Mouse (Mus musculus): ENCODE measurements around the gene Gm37240. TPM values are rescaled to one million over a fixed set of nuclear protein-coding genes. Genes with fewer than 3 reads are reported as not detected.

Gene Gm37240
- polyA plus RNA-seq, 1 experiment from 2014 or later: 3.0 TPM

GRCm38 (mm10) chr3:85124924-85125323 is 762.4 kb downstream of the Gm37240 start:
- no peak for DNase-seq (ENCODE audit: low spot score)

DNA sequence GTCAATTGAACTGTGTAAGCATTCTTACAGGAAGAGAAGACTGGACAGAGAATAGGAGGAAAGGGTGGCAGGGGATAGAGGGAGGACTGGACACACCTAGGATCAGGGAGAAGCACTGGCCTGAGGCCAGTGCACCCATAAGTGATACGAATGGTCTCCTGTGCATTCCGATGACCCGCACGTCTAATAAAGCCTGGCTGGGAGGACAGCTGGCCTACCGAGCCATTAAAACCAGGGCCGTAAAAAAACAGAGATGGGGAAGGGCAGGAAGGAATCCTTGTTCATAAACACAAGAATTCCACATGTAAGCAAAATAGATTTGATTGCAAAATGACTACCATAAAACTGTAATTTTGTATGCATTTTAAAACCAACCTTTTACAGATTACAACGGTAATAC is 762.9 kb downstream of the Gm37240 start:
- no peak for DNase-seq (ENCODE audit: low spot score)
- H3K27ac ChIP-seq: no peak overlapping the region
- 84% methylated on average over 7 of the region's 7 CpGs for WGBS
- H3K27me3 ChIP-seq (ENCODE audit: insufficient read depth, poor library complexity, severe bottlenecking): no peaks in the 10 kb centered on the region
- no peaks in the 10 kb centered on the region for H3K9me3 ChIP-seq
- H3K4me3 ChIP-seq: no peak overlapping the region
- H3K36me3 ChIP-seq: no peaks in the 10 kb centered on the region
- H3K4me1 ChIP-seq: no peaks in the 10 kb centered on the region; the same call in 1 of the 2 replicates

More at GRCm38 (mm10) chr3:85124924-85125323, 762.4 kb downstream of the Gm37240 start:
- WGBS: 78% methylated on average over 6 of the region's 6 CpGs
- no peak overlapping the region for H3K27ac ChIP-seq
- no peaks in the 10 kb centered on the region for H3K27me3 ChIP-seq (ENCODE audit: insufficient read depth, poor library complexity, severe bottlenecking)
- H3K36me3 ChIP-seq: no peaks in the 10 kb centered on the region
- H3K9me3 ChIP-seq: no peaks in the 10 kb centered on the region
- H3K4me1 ChIP-seq: no peaks in the 10 kb centered on the region; the same call in 1 of the 2 replicates
- H3K4me3 ChIP-seq: no peak overlapping the region

- Histone ChIP-seq H3K27me3 (ENCODE audit: insufficient read depth, poor library complexity, severe bottlenecking) (no peaks in the 10 kb centered on the region), H3K4me1 (peaks cover 4% of the 10 kb centered on the region; the same call in 1 of the 2 replicates), H3K9me3 (no peaks in the 10 kb centered on the region), H3K27ac (no peak overlapping the region), H3K36me3 (no peaks in the 10 kb centered on the region), H3K4me3 (no peak overlapping the region)
- 64% methylated on average over 5 of the region's 5 CpGs for WGBS
- DNase-seq (ENCODE audit: low spot score): no peak
These were observed 769.6 kb downstream of the Gm37240 start for GRCm38 (mm10) chr3:85117702-85118101.

GRCm38 (mm10) chr3:85117014-85117413 is 770.3 kb downstream of the Gm37240 start:
- Histone ChIP-seq H3K9me3 (no peaks in the 10 kb centered on the region), H3K4me3 (no peak overlapping the region), H3K4me1 (peaks cover 4% of the 10 kb centered on the region; the same call in 1 of the 2 replicates), H3K27ac (no peak overlapping the region), H3K36me3 (no peaks in the 10 kb centered on the region), H3K27me3 (ENCODE audit: insufficient read depth, poor library complexity, severe bottlenecking) (no peaks in the 10 kb centered on the region)
- DNase-seq (ENCODE audit: low spot score): no peak
- 80% methylated on average over 7 of the region's 7 CpGs for WGBS

- WGBS: 50% methylated on average over 7 of the region's 7 CpGs
- Histone ChIP-seq H3K36me3 (no peaks in the 10 kb centered on the region), H3K27ac (no peak overlapping the region), H3K27me3 (ENCODE audit: insufficient read depth, poor library complexity, severe bottlenecking) (no peaks in the 10 kb centered on the region), H3K9me3 (no peaks in the 10 kb centered on the region), H3K4me1 (peaks cover 6% of the 10 kb centered on the region; the same call in 1 of the 2 replicates), H3K4me3 (no peak overlapping the region)
- no peak for DNase-seq (ENCODE audit: low spot score)
These were observed 771.3 kb downstream of the Gm37240 start for GRCm38 (mm10) chr3:85115959-85116543.

GRCm38 (mm10) chr3:85113565-85113964 is 773.8 kb downstream of the Gm37240 start:
- peaks cover 16% of the 10 kb centered on the region; the same call in 1 of the 2 replicates for H3K4me1 ChIP-seq
- WGBS: 68% methylated on average over 1 of the region's 1 CpGs
- no peaks in the 10 kb centered on the region for H3K9me3 ChIP-seq
- no peaks in the 10 kb centered on the region for H3K27me3 ChIP-seq (ENCODE audit: insufficient read depth, poor library complexity, severe bottlenecking)
- H3K4me3 ChIP-seq: no peak overlapping the region
- H3K36me3 ChIP-seq: no peaks in the 10 kb centered on the region
- no peak overlapping the region for H3K27ac ChIP-seq
- no peak for DNase-seq (ENCODE audit: low spot score)

- Histone ChIP-seq H3K4me1 (peaks cover 16% of the 10 kb centered on the region; the same call in 1 of the 2 replicates), H3K36me3 (no peaks in the 10 kb centered on the region), H3K9me3 (no peaks in the 10 kb centered on the region), H3K27ac (no peak overlapping the region), H3K27me3 (ENCODE audit: insufficient read depth, poor library complexity, severe bottlenecking) (no peaks in the 10 kb centered on the region), H3K4me3 (no peak overlapping the region)
- WGBS: 55% methylated on average over 4 of the region's 4 CpGs
- no peak for DNase-seq (ENCODE audit: low spot score)
These were observed 776.6 kb downstream of the Gm37240 start for GRCm38 (mm10) chr3:85110762-85111161.

DNA sequence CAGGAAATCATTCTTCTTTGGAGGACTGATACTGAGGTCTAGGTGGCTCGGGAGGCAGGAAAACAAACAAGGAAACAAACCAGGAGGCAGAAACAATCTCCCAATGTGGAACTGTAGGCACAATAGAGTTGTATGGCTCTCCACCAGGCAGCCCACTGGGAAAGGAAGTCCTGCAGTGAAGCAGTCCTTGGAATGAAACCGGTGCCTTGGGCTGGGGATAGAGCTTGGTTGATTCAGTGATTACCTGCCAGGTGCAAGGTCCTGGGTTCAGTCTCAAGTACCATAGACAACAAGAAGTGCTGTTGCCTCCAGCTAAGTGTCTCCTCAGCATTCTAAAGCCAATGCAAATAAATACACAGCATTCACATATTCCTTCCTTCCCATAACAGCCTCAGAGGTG is 778.1 kb downstream of the Gm37240 start:
- Histone ChIP-seq H3K27ac (no peak overlapping the region), H3K27me3 (ENCODE audit: insufficient read depth, poor library complexity, severe bottlenecking) (no peaks in the 10 kb centered on the region), H3K4me3 (no peak overlapping the region), H3K4me1 (peaks cover 16% of the 10 kb centered on the region; the same call in 1 of the 2 replicates), H3K36me3 (no peaks in the 10 kb centered on the region), H3K9me3 (no peaks in the 10 kb centered on the region)
- DNase-seq (ENCODE audit: low spot score): peak; percentile 73
- 52% methylated on average over 2 of the region's 2 CpGs for WGBS

DNA sequence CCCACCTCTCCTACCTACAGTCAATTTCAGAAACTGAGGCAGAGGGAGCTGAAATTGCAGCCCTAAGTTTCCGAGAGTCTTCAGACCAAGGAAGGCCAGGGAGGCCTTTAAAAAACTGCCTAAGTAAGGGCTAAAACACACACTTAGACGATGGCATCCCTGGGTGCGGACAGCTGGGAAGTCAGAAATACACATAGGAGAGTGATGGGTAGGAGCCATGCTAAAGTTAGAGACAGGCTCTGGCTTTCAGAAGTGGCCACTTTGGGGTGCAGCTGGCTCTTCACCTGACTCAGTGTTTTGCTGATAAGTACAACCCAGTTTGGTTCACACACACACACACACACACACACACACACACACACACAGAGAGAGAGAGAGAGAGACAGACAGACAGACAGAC is 778.9 kb downstream of the Gm37240 start:
- 0 out of 2 replicates have a peak overlapping the region, but pooled peaks have one; percentile 10 for H3K27ac ChIP-seq
- H3K27me3 ChIP-seq (ENCODE audit: insufficient read depth, poor library complexity, severe bottlenecking): no peaks in the 10 kb centered on the region
- 43% methylated on average over 3 of the region's 3 CpGs for WGBS
- DNase-seq (ENCODE audit: low spot score): peak; percentile 42
- H3K9me3 ChIP-seq: no peaks in the 10 kb centered on the region
- H3K4me1 ChIP-seq: peaks cover 19% of the 10 kb centered on the region
- no peak overlapping the region for H3K4me3 ChIP-seq
- no peaks in the 10 kb centered on the region for H3K36me3 ChIP-seq

DNA sequence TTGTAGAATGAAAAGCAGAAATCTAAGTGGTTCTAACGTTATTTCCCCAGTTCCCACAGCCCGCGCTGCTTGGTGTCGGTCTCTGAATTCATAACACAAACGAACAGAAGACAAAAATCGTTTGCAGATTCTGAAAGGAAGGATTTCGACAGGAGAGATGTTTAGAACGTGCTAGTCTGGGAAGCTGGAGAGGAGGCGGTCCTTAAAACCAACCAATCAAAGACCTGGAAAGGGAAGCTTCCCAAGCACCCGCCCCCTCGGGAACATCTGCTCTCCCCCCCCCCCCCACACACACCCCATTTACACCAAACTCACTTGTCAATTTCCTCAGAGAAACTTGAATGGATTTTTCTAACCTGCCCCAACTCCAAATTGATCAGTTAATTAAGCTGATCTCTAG is 780.4 kb downstream of the Gm37240 start:
- peak; percentile 28 for DNase-seq (ENCODE audit: low spot score)
- H3K4me3 ChIP-seq: no peak overlapping the region
- H3K9me3 ChIP-seq: no peaks in the 10 kb centered on the region
- peaks cover 19% of the 10 kb centered on the region for H3K4me1 ChIP-seq
- no peaks in the 10 kb centered on the region for H3K27me3 ChIP-seq (ENCODE audit: insufficient read depth, poor library complexity, severe bottlenecking)
- WGBS: 61% methylated on average over 11 of the region's 11 CpGs
- H3K36me3 ChIP-seq: no peaks in the 10 kb centered on the region
- H3K27ac ChIP-seq: no peak overlapping the region

GRCm38 (mm10) chr3:85104301-85104700 is 783.0 kb downstream of the Gm37240 start:
- Histone ChIP-seq H3K36me3 (no peaks in the 10 kb centered on the region), H3K27ac (no peak overlapping the region), H3K4me1 (peaks cover 8% of the 10 kb centered on the region), H3K4me3 (no peak overlapping the region), H3K9me3 (no peaks in the 10 kb centered on the region), H3K27me3 (ENCODE audit: insufficient read depth, poor library complexity, severe bottlenecking) (no peaks in the 10 kb centered on the region)
- 39% methylated on average over 5 of the region's 5 CpGs for whole genome bisulfite sequencing
- DNase-seq (ENCODE audit: low spot score): peak; percentile 52

- DNase-seq (ENCODE audit: low spot score): no peak
- H3K27ac ChIP-seq: no peak overlapping the region
- H3K4me3 ChIP-seq: no peak overlapping the region
- H3K9me3 ChIP-seq: no peaks in the 10 kb centered on the region
- H3K36me3 ChIP-seq: no peaks in the 10 kb centered on the region
- H3K4me1 ChIP-seq: no peaks in the 10 kb centered on the region
- H3K27me3 ChIP-seq (ENCODE audit: insufficient read depth, poor library complexity, severe bottlenecking): no peaks in the 10 kb centered on the region
- WGBS: 75% methylated on average over 21 of the region's 21 CpGs
These were observed 806.3 kb downstream of the Gm37240 start for GRCm38 (mm10) chr3:85080882-85081558.

- no peak overlapping the region for H3K27ac ChIP-seq
- peaks cover 5% of the 10 kb centered on the region; the same call in 1 of the 2 replicates for H3K4me1 ChIP-seq
- no peak for DNase-seq (ENCODE audit: low spot score)
- no peaks in the 10 kb centered on the region for H3K27me3 ChIP-seq (ENCODE audit: insufficient read depth, poor library complexity, severe bottlenecking)
- H3K36me3 ChIP-seq: no peaks in the 10 kb centered on the region
- no peaks in the 10 kb centered on the region for H3K9me3 ChIP-seq
- WGBS: 66% methylated on average over 7 of the region's 7 CpGs
- H3K4me3 ChIP-seq: no peak overlapping the region
These were observed 823.2 kb downstream of the Gm37240 start for GRCm38 (mm10) chr3:85064113-85064512.
